ENCODE assay signal across 8 mouse cellular contexts in genomic region chr6:120580713-120581015, GRCm38 (mm10). TPM values are rescaled to one million over a fixed set of nuclear protein-coding genes. Genes with fewer than 3 reads are reported as not detected.
DNase-seq lines count a peak whose midpoint lies in the region; ATAC-seq and TF ChIP-seq lines count a peak whose summit lies in the region.

No protein-coding gene starts in this region.

- TF ChIP-seq POLR2A in heart, adult 2 months (IDR thresholded peaks at IDR 0.05; ENCODE audit: insufficient read depth, low read depth, low read length): no peak
- TF ChIP-seq POLR2A in ES-Bruce4 (IDR thresholded peaks at IDR 0.05; ENCODE audit: insufficient read depth, low read length): no peak

- H3K27me3 ChIP-seq in heart, adult 2 months (ENCODE audit: control insufficient read depth, insufficient read depth, low read length): no peaks in the 10 kb centered on the region
- no peaks in the 10 kb centered on the region for H3K27me3 ChIP-seq in ES-Bruce4 (ENCODE audit: control insufficient read depth, insufficient read depth, low read length, poor library complexity, severe bottlenecking)
- no peaks in the 10 kb centered on the region for H3K27me3 ChIP-seq in forebrain, embryonic 14.5 days (replicated peaks; ENCODE audit: control insufficient read depth, insufficient read depth, low read length)
- H3K27me3 ChIP-seq in liver, embryonic 12.5 days (replicated peaks): peaks cover 13% of the 10 kb centered on the region
- no peaks in the 10 kb centered on the region for H3K27me3 ChIP-seq in stomach, postnatal 0 days (ENCODE audit: control insufficient read depth, insufficient read depth, low read length)

- H3K4me1 ChIP-seq in heart, adult 2 months (ENCODE audit: control insufficient read depth, insufficient read depth, low read length): peaks cover 3% of the 10 kb centered on the region
- H3K4me1 ChIP-seq in ES-Bruce4 (ENCODE audit: control insufficient read depth, insufficient read depth, low read length): no peaks in the 10 kb centered on the region
- H3K4me1 ChIP-seq in forebrain, embryonic 14.5 days (ENCODE audit: control insufficient read depth, insufficient read depth, low read length): peaks cover 17% of the 10 kb centered on the region
- H3K4me1 ChIP-seq in liver, embryonic 12.5 days: peaks cover 50% of the 10 kb centered on the region
- H3K4me1 ChIP-seq in stomach, postnatal 0 days (replicated peaks; ENCODE audit: control insufficient read depth, insufficient read depth): peaks cover 5% of the 10 kb centered on the region; the same call in 1 of the 2 replicates

- intact Hi-C loops in heart, adult 2 months (cut with DNase I): loop anchor here (2.0 kb wide), 1 partner anchor 42 kb away; no protein-coding TSS in a partner anchor
- intact Hi-C loops in heart, postnatal 14 days (cut with DNase I): no loop called here

- H3K27ac ChIP-seq in heart, adult 2 months: peak overlapping the region; percentile 79; the same call in 1 of the 2 replicates
- H3K27ac ChIP-seq in ES-Bruce4 (ENCODE audit: insufficient read depth, low read length): no peak overlapping the region
- peak overlapping the region; percentile 91 for H3K27ac ChIP-seq in forebrain, embryonic 14.5 days (ENCODE audit: low read depth, low read length)
- H3K27ac ChIP-seq in liver, embryonic 12.5 days: peak overlapping the region; percentile 82
- H3K27ac ChIP-seq in stomach, postnatal 0 days (replicated peaks): no peak overlapping the region

- ATAC-seq in forebrain, embryonic 14.5 days: peak; percentile 22; the same call in 1 of the 2 replicates
- no peak for ATAC-seq in liver, embryonic 12.5 days
- no peak for ATAC-seq in stomach, postnatal 0 days (ENCODE audit: low FRiP score, low TSS enrichment)
- no peak for ATAC-seq in CD4-positive, CD25-positive, alpha-beta regulatory T cell, adult 4 months

- H3K36me3 ChIP-seq in heart, adult 2 months (ENCODE audit: control insufficient read depth, insufficient read depth, low read length): no peaks in the 10 kb centered on the region
- no peaks in the 10 kb centered on the region for H3K36me3 ChIP-seq in ES-Bruce4 (ENCODE audit: control insufficient read depth, insufficient read depth, low read length, poor library complexity, severe bottlenecking)
- no peaks in the 10 kb centered on the region for H3K36me3 ChIP-seq in forebrain, embryonic 14.5 days (ENCODE audit: control insufficient read depth, insufficient read depth, low read length)
- H3K36me3 ChIP-seq in liver, embryonic 12.5 days: no peaks in the 10 kb centered on the region
- H3K36me3 ChIP-seq in stomach, postnatal 0 days (ENCODE audit: control insufficient read depth, insufficient read depth, low read length): no peaks in the 10 kb centered on the region

- peak; percentile 13 to 36 for DNase-seq in heart, adult 2 months
- DNase-seq in heart, postnatal 14 days: no peak
- peak; percentile 64 for DNase-seq in forebrain, embryonic 14.5 days (ENCODE audit: low spot score)
- no peak for DNase-seq in stomach, postnatal 0 days (ENCODE audit: low spot score)
- DNase-seq in right cerebral cortex, adult 2 months (ENCODE audit: low spot score in 2 of 2): no peak

- TF ChIP-seq EP300 in heart, adult 2 months (IDR thresholded peaks at IDR 0.05; ENCODE audit: insufficient read depth, low read depth, low read length): no peak
- TF ChIP-seq EP300 in ES-Bruce4 (IDR thresholded peaks at IDR 0.05; ENCODE audit: insufficient read depth, low read depth, low read length): no peak
- no peak for TF ChIP-seq EP300 in stomach, postnatal 0 days (optimal IDR thresholded peaks at IDR 0.05)

- TF ChIP-seq CTCF in heart, adult 2 months (IDR thresholded peaks at IDR 0.05): no peak
- TF ChIP-seq CTCF in ES-Bruce4 (IDR thresholded peaks at IDR 0.05; ENCODE audit: low read depth, low read length): no peak
- no peak for TF ChIP-seq CTCF in stomach, postnatal 0 days (IDR thresholded peaks at IDR 0.05; ENCODE audit: low read depth)

- H3K79me2 ChIP-seq in heart, adult 2 months (replicated peaks; ENCODE audit: control insufficient read depth, insufficient read depth, low read length): no peaks in the 10 kb centered on the region

- H3K4me2 ChIP-seq in forebrain, embryonic 14.5 days (ENCODE audit: low read length): peak overlapping the region; percentile 81
- peak overlapping the region; percentile 87 for H3K4me2 ChIP-seq in liver, embryonic 12.5 days
- peak overlapping the region; percentile 68; the same call in 1 of the 2 replicates for H3K4me2 ChIP-seq in stomach, postnatal 0 days (replicated peaks; ENCODE audit: low read depth)

- WGBS in heart, adult 2 months: 6% methylated on average over 1 of the region's 1 CpGs
- 0% methylated on average over 1 of the region's 1 CpGs for WGBS in forebrain, embryonic 14.5 days
- 3% methylated on average over 1 of the region's 1 CpGs for WGBS in liver, embryonic 12.5 days (ENCODE audit: insufficient replicate concordance)
- 10% methylated on average over 1 of the region's 1 CpGs for WGBS in stomach, postnatal 0 days

- H3K4me3 ChIP-seq in heart, adult 2 months: no peak overlapping the region
- 0 out of 2 replicates have a peak overlapping the region, but pooled peaks have one; percentile 19 for H3K4me3 ChIP-seq in ES-Bruce4 (ENCODE audit: low read depth, low read length)
- peak overlapping the region; percentile 32; the same call in 1 of the 2 replicates for H3K4me3 ChIP-seq in forebrain, embryonic 14.5 days (ENCODE audit: low read depth, low read length)
- H3K4me3 ChIP-seq in liver, embryonic 12.5 days: peak overlapping the region; percentile 58
- no peak overlapping the region for H3K4me3 ChIP-seq in stomach, postnatal 0 days (ENCODE audit: low read depth, low read length)

- no peaks in the 10 kb centered on the region for H3K9me3 ChIP-seq in ES-Bruce4 (replicated peaks; ENCODE audit: control insufficient read depth, insufficient read depth, low read length, poor library complexity, severe bottlenecking)
- no peaks in the 10 kb centered on the region for H3K9me3 ChIP-seq in forebrain, embryonic 14.5 days (replicated peaks; ENCODE audit: control insufficient read depth, low read length)
- H3K9me3 ChIP-seq in liver, embryonic 12.5 days (replicated peaks): no peaks in the 10 kb centered on the region
- H3K9me3 ChIP-seq in stomach, postnatal 0 days (ENCODE audit: control insufficient read depth, low read length): no peaks in the 10 kb centered on the region

- H3K9ac ChIP-seq in heart, adult 2 months (ENCODE audit: low read depth, low read length): no peak overlapping the region
- no peak overlapping the region for H3K9ac ChIP-seq in ES-Bruce4 (ENCODE audit: low read depth, poor library complexity, severe bottlenecking)
- H3K9ac ChIP-seq in forebrain, embryonic 14.5 days (ENCODE audit: low read length): peak overlapping the region; percentile 25; the same call in 1 of the 2 replicates
- H3K9ac ChIP-seq in liver, embryonic 12.5 days: peak overlapping the region; percentile 65
- H3K9ac ChIP-seq in stomach, postnatal 0 days (ENCODE audit: low read length): no peak overlapping the region

RNA-seq across cellular contexts. Expression of gene Hdhd5, which starts 49.5 kb away (rescaled TPM):
- 10 to 100 TPM; 17.1 to 18.4 TPM for total RNA-seq in heart, adult 2 months (2021)
- 29.9 and 38.7 TPM in 2 replicates for polyA plus RNA-seq in heart, adult 2 months (2012; rRNA removed)
- 10 to 100 TPM; 20.1 to 21.7 TPM for total RNA-seq in heart, postnatal 14 days (2021)
- 17.5 and 18.1 TPM in 2 replicates for polyA plus RNA-seq in ES-Bruce4 (2011; ENCODE audit: insufficient read depth, insufficient read length, low read depth, missing spikeins)
- 9.0 and 10.4 TPM in 2 replicates for polyA plus RNA-seq in forebrain, embryonic 14.5 days (2014; fragmentation: Nextera tagmentation; extraction: Ambion mirVana)
- 15.6 and 16.0 TPM in 2 replicates for polyA plus RNA-seq in liver, embryonic 12.5 days (2016; fragmentation: Nextera tagmentation; extraction: Ambion mirVana)
- 8.5 and 9.2 TPM in 2 replicates for polyA plus RNA-seq in stomach, postnatal 0 days (2015; fragmentation: Nextera tagmentation; extraction: Ambion mirVana)
- polyA plus RNA-seq in CD4-positive, CD25-positive, alpha-beta regulatory T cell, adult 4 months (2017; shearing (Covaris generic)): 10 to 100 TPM; 43.4 to 59.7 TPM

Comparison
In these comparisons a context has a peak if more than half of its experiments do, and no peak if none do; other contexts are left out.
1. DNase-seq: peak in heart, adult 2 months (2 of 2) and forebrain, embryonic 14.5 days (single experiment); none in heart, postnatal 14 days (0 of 2), stomach, postnatal 0 days (single experiment) and right cerebral cortex, adult 2 months (0 of 2).
2. H3K27ac ChIP-seq: peak in heart, adult 2 months (single experiment), forebrain, embryonic 14.5 days (single experiment) and liver, embryonic 12.5 days (single experiment); none in ES-Bruce4 (single experiment) and stomach, postnatal 0 days (single experiment).
3. H3K4me3 ChIP-seq: peak in ES-Bruce4 (single experiment), forebrain, embryonic 14.5 days (single experiment) and liver, embryonic 12.5 days (single experiment); none in heart, adult 2 months (single experiment) and stomach, postnatal 0 days (single experiment).
4. H3K9ac ChIP-seq: peak in forebrain, embryonic 14.5 days (single experiment) and liver, embryonic 12.5 days (single experiment); none in heart, adult 2 months (single experiment), ES-Bruce4 (single experiment) and stomach, postnatal 0 days (single experiment).
5. Peak in every context shown above with its lines, with median percentiles within 50 percentile points of each other: H3K4me2 ChIP-seq.